In the genomic region with DNA sequence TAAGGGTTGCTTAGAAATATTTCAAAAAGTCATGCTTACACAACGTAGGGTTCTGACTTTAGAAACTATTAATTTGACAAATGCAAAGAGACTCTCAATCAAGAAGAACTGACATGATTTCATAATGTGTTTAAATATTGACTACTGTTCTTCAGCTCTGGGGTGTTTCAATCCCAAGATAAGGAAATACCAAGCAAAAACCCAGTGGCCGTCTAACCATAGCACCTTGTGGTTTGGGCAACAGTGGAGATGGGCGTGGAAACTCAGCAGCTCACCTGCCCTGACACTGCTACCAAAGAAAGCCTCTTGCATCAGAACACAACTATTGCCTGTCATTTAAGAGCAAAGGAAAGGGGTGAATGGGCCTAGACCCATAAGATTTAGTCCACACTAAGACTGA, we compare ENCODE assay signal across 23 mouse cellular contexts.
DNase-seq lines count a peak whose midpoint lies in the region; ATAC-seq and TF ChIP-seq lines count a peak whose summit lies in the region.
"Had no signal": no experiment of that assay in that cellular context is flagged by ENCODE, and none has a peak within 500 bp of the region (broad histone marks: within the 10 kb centered on the region; RNA-seq: fewer than 3 reads in every experiment).

No protein-coding gene starts in this region.

- no peaks in the 10 kb centered on the region for H3K9me3 ChIP-seq in liver, embryonic 11.5 days (ENCODE audit: control insufficient read depth, low read length)
- H3K9me3 ChIP-seq in lung, postnatal 0 days (ENCODE audit: low read length): no peaks in the 10 kb centered on the region
- H3K9me3 ChIP-seq: embryonic facial prominence, embryonic 15.5 days; forebrain, embryonic 15.5 days; heart, embryonic 15.5 days; hindbrain, embryonic 10.5 days had no signal

- TF ChIP-seq EP300 in lung, postnatal 0 days (IDR thresholded peaks at IDR 0.05): peak; percentile 92

- DNase-seq in liver, adult 2 months (ENCODE audit: extremely low read depth, low read depth, low spot score): peak; percentile 71
- DNase-seq in liver, embryonic 11.5 days (ENCODE audit: low spot score): no peak
- DNase-seq in lung, postnatal 0 days (ENCODE audit: low spot score): peak; percentile 87
- peak; percentile 83 for DNase-seq in lung, postnatal 36 days
- no peak for DNase-seq in thymus, adult 18-20 months
- no peak for DNase-seq in adrenal gland, adult 18-20 months (ENCODE audit: low spot score in 2 of 2)
- DNase-seq in layer of hippocampus, adult 11-12 months (ENCODE audit: low spot score): no peak
- DNase-seq: adrenal gland, adult 2 months; adrenal gland, postnatal 25 days; cerebellum, adult 2 months; cerebellum, postnatal 10 days; embryo, embryonic 11 days; gastrocnemius, postnatal 10 days; heart, adult 2 months; heart, postnatal 14 days had no signal

- no peak for ATAC-seq in liver, embryonic 11.5 days (replicated peaks; ENCODE audit: low FRiP score)
- ATAC-seq in lung, postnatal 0 days: peak; percentile 91
- ATAC-seq: activated CD4-positive, CD25-positive, alpha-beta regulatory T cell, adult 4 months; forebrain, embryonic 15.5 days had no signal

- no peak overlapping the region for H3K4me2 ChIP-seq in liver, embryonic 11.5 days
- no peak overlapping the region for H3K4me2 ChIP-seq in lung, postnatal 0 days (replicated peaks; ENCODE audit: low read depth, low read length)
- H3K4me2 ChIP-seq: embryonic facial prominence, embryonic 15.5 days; forebrain, embryonic 15.5 days; heart, embryonic 11.5 days; heart, embryonic 15.5 days; hindbrain, embryonic 14.5 days had no signal

- H3K27ac ChIP-seq in liver, adult 2 months (replicated peaks; ENCODE audit: insufficient read depth, low read depth, low read length): no peak overlapping the region; the same call in 1 of the 2 replicates
- no peak overlapping the region for H3K27ac ChIP-seq in liver, embryonic 11.5 days (ENCODE audit: low read depth, low read length)
- no peak overlapping the region for H3K27ac ChIP-seq in lung, postnatal 0 days (ENCODE audit: low read length)
- H3K27ac ChIP-seq: embryonic facial prominence, embryonic 15.5 days; forebrain, embryonic 15.5 days; heart, adult 2 months; heart, embryonic 15.5 days; hindbrain, embryonic 10.5 days; hindbrain, embryonic 14.5 days had no signal

- WGBS in liver, adult 2 months: 30% methylated on average over 3 of the region's 3 CpGs
- WGBS in liver, embryonic 11.5 days: 69% methylated on average over 3 of the region's 3 CpGs
- 39% methylated on average over 3 of the region's 3 CpGs for WGBS in lung, postnatal 0 days

- H3K27me3 ChIP-seq in liver, adult 2 months (ENCODE audit: control insufficient read depth, insufficient read depth, low read length): no peaks in the 10 kb centered on the region
- no peaks in the 10 kb centered on the region for H3K27me3 ChIP-seq in liver, embryonic 11.5 days (replicated peaks; ENCODE audit: control insufficient read depth, insufficient read depth, low read length)
- no peaks in the 10 kb centered on the region for H3K27me3 ChIP-seq in lung, postnatal 0 days (replicated peaks; ENCODE audit: insufficient read depth, low read length)
- H3K27me3 ChIP-seq: embryonic facial prominence, embryonic 15.5 days; forebrain, embryonic 15.5 days; heart, embryonic 15.5 days had no signal

- no peak for TF ChIP-seq POLR2A in liver, adult 2 months (IDR thresholded peaks at IDR 0.05; ENCODE audit: extremely low read depth, insufficient read depth, low read length)

- no peak for TF ChIP-seq CTCF in liver, adult 2 months (IDR thresholded peaks at IDR 0.05; ENCODE audit: low read depth, low read length)
- no peak for TF ChIP-seq CTCF in lung, postnatal 0 days (IDR thresholded peaks at IDR 0.05)

- H3K36me3 ChIP-seq in liver, adult 2 months (ENCODE audit: control insufficient read depth, insufficient read depth, low read length): no peaks in the 10 kb centered on the region
- no peaks in the 10 kb centered on the region for H3K36me3 ChIP-seq in liver, embryonic 11.5 days (ENCODE audit: control insufficient read depth, insufficient read depth, low read length)
- no peaks in the 10 kb centered on the region for H3K36me3 ChIP-seq in lung, postnatal 0 days (ENCODE audit: insufficient read depth, low read length)
- H3K36me3 ChIP-seq: embryonic facial prominence, embryonic 15.5 days; forebrain, embryonic 15.5 days; heart, embryonic 15.5 days; hindbrain, embryonic 10.5 days had no signal

- no peak overlapping the region for H3K4me3 ChIP-seq in liver, adult 2 months (ENCODE audit: insufficient read depth, low read depth, low read length)
- no peak overlapping the region for H3K4me3 ChIP-seq in liver, embryonic 11.5 days (ENCODE audit: low read depth, low read length)
- no peak overlapping the region for H3K4me3 ChIP-seq in lung, postnatal 0 days (ENCODE audit: low read depth, low read length)
- H3K4me3 ChIP-seq: embryonic facial prominence, embryonic 15.5 days; erythroblast, embryonic 14.5 days; forebrain, embryonic 15.5 days; heart, adult 2 months; heart, embryonic 15.5 days; hindbrain, embryonic 10.5 days had no signal

- no peaks in the 10 kb centered on the region for H3K79me2 ChIP-seq in liver, adult 2 months (ENCODE audit: control insufficient read depth, insufficient read depth, low read length)

- no peak overlapping the region for H3K9ac ChIP-seq in liver, adult 2 months (ENCODE audit: low read depth, low read length)
- no peak overlapping the region for H3K9ac ChIP-seq in liver, embryonic 11.5 days (ENCODE audit: low read depth, low read length)
- no peak overlapping the region for H3K9ac ChIP-seq in lung, postnatal 0 days (replicated peaks; ENCODE audit: low read depth)
- H3K9ac ChIP-seq: embryonic facial prominence, embryonic 15.5 days; forebrain, embryonic 15.5 days; heart, embryonic 15.5 days; hindbrain, embryonic 14.5 days had no signal

- H3K4me1 ChIP-seq in liver, adult 2 months (ENCODE audit: control insufficient read depth, insufficient read depth, low read length): peaks cover 13% of the 10 kb centered on the region
- no peaks in the 10 kb centered on the region for H3K4me1 ChIP-seq in liver, embryonic 11.5 days (replicated peaks; ENCODE audit: control insufficient read depth, insufficient read depth, low read length)
- no peaks in the 10 kb centered on the region; the same call in 1 of the 2 replicates for H3K4me1 ChIP-seq in lung, postnatal 0 days (ENCODE audit: insufficient read depth, low read depth, low read length)
- H3K4me1 ChIP-seq: embryonic facial prominence, embryonic 15.5 days; heart, embryonic 15.5 days had no signal

Comparison
In these comparisons a context has a peak if more than half of its experiments do, and no peak if none do; other contexts are left out.
1. DNase-seq: peak in liver, adult 2 months (single experiment), lung, postnatal 0 days (single experiment) and lung, postnatal 36 days (single experiment); none in liver, embryonic 11.5 days (single experiment), thymus, adult 18-20 months (0 of 2), adrenal gland, adult 18-20 months (0 of 2) and layer of hippocampus, adult 11-12 months (single experiment).